Mouse (Mus musculus): Measurements from ENCODE around the gene Reg4. TPM values are rescaled to one million over a fixed set of nuclear protein-coding genes. Genes with fewer than 3 reads are reported as not detected.

Reg4 gene
- polyA plus RNA-seq, 1 experiment = 0.35 TPM

DNA sequence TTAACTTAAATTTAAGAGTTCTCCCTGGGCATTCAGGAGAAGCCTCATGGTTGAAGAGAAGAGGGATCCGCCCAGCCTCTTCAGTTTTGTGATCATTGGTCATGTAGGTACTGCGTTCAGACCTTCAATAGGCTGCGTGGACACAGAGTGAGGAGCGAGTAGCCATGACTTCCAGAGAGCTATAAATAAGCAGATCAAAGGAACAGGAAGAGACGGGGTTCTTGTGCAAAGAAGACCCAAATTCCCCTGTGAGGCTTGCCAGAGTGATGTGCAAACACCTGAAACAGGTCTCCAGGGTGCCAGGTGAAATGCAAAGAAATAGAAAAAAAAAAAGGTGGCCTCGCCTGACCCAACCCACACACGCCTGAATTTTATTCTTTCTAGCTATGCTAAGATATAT, 8.0 kb downstream of the Reg4 start:
- no peaks in the 10 kb centered on the region for H3K4me1 ChIP-seq (replicated peaks; ENCODE audit: control insufficient read depth, insufficient read depth, low read length)
- WGBS = 77% methylated on average over 7 of the region's 7 CpGs
- TF ChIP-seq CTCF (IDR thresholded peaks at IDR 0.05; ENCODE audit: borderline replicate concordance, control insufficient read depth, extremely low read depth, insufficient read depth, low read length, poor library complexity) = no peak
- no peak for TF ChIP-seq POLR2A (IDR thresholded peaks at IDR 0.05; ENCODE audit: control insufficient read depth, extremely low read depth, insufficient read depth, low read length, poor library complexity)
- no peak overlapping the region for H3K4me3 ChIP-seq (ENCODE audit: control insufficient read depth, insufficient read depth, low read length)
- no peaks in the 10 kb centered on the region for H3K27me3 ChIP-seq (ENCODE audit: control insufficient read depth, insufficient read depth, low read length)
- no peaks in the 10 kb centered on the region for H3K36me3 ChIP-seq (ENCODE audit: control insufficient read depth, insufficient read depth, low read length)
- no peak overlapping the region for H3K27ac ChIP-seq (ENCODE audit: control insufficient read depth, insufficient read depth, low read length)
- no peak for DNase-seq

- H3K4me1 ChIP-seq (replicated peaks; ENCODE audit: control insufficient read depth, insufficient read depth, low read length) = no peaks in the 10 kb centered on the region
Observed at GRCm38 (mm10) chr3:98233504-98233903, 11.5 kb downstream of the Reg4 start.

GRCm38 (mm10) chr3:98236266-98236665, 14.3 kb downstream of the Reg4 start:
- H3K36me3 ChIP-seq (ENCODE audit: control insufficient read depth, insufficient read depth, low read length) = no peaks in the 10 kb centered on the region
- no peaks in the 10 kb centered on the region for H3K27me3 ChIP-seq (ENCODE audit: control insufficient read depth, insufficient read depth, low read length)
- no peak overlapping the region for H3K4me3 ChIP-seq (ENCODE audit: control insufficient read depth, insufficient read depth, low read length)
- no peak for DNase-seq
- TF ChIP-seq POLR2A (IDR thresholded peaks at IDR 0.05; ENCODE audit: control insufficient read depth, extremely low read depth, insufficient read depth, low read length, poor library complexity) = no peak
- no peak for TF ChIP-seq CTCF (IDR thresholded peaks at IDR 0.05; ENCODE audit: borderline replicate concordance, control insufficient read depth, extremely low read depth, insufficient read depth, low read length, poor library complexity)
- WGBS = 89% methylated on average over 6 of the region's 6 CpGs
- H3K4me1 ChIP-seq (replicated peaks; ENCODE audit: control insufficient read depth, insufficient read depth, low read length) = no peaks in the 10 kb centered on the region
- H3K27ac ChIP-seq (ENCODE audit: control insufficient read depth, insufficient read depth, low read length) = no peak overlapping the region

More at GRCm38 (mm10) chr3:98233504-98233903, 11.5 kb downstream of the Reg4 start:
- TF ChIP-seq CTCF (IDR thresholded peaks at IDR 0.05; ENCODE audit: borderline replicate concordance, control insufficient read depth, extremely low read depth, insufficient read depth, low read length, poor library complexity) = no peak
- no peak for TF ChIP-seq POLR2A (IDR thresholded peaks at IDR 0.05; ENCODE audit: control insufficient read depth, extremely low read depth, insufficient read depth, low read length, poor library complexity)
- H3K27ac ChIP-seq (ENCODE audit: control insufficient read depth, insufficient read depth, low read length) = no peak overlapping the region
- DNase-seq = no peak
- H3K27me3 ChIP-seq (ENCODE audit: control insufficient read depth, insufficient read depth, low read length) = no peaks in the 10 kb centered on the region
- no peak overlapping the region for H3K4me3 ChIP-seq (ENCODE audit: control insufficient read depth, insufficient read depth, low read length)
- no peaks in the 10 kb centered on the region for H3K36me3 ChIP-seq (ENCODE audit: control insufficient read depth, insufficient read depth, low read length)

- H3K4me3 ChIP-seq (ENCODE audit: control insufficient read depth, insufficient read depth, low read length) = no peak overlapping the region
- no peaks in the 10 kb centered on the region for H3K36me3 ChIP-seq (ENCODE audit: control insufficient read depth, insufficient read depth, low read length)
- H3K27ac ChIP-seq (ENCODE audit: control insufficient read depth, insufficient read depth, low read length) = no peak overlapping the region
- H3K27me3 ChIP-seq (ENCODE audit: control insufficient read depth, insufficient read depth, low read length) = no peaks in the 10 kb centered on the region
- DNase-seq = no peak
- WGBS = 95% methylated on average over 5 of the region's 5 CpGs
- TF ChIP-seq CTCF (IDR thresholded peaks at IDR 0.05; ENCODE audit: borderline replicate concordance, control insufficient read depth, extremely low read depth, insufficient read depth, low read length, poor library complexity) (no peak), POLR2A (IDR thresholded peaks at IDR 0.05; ENCODE audit: control insufficient read depth, extremely low read depth, insufficient read depth, low read length, poor library complexity) (no peak)
- no peaks in the 10 kb centered on the region for H3K4me1 ChIP-seq (replicated peaks; ENCODE audit: control insufficient read depth, insufficient read depth, low read length)
Observed at GRCm38 (mm10) chr3:98237240-98237639, 15.3 kb downstream of the Reg4 start.

- Histone ChIP-seq H3K27me3 (ENCODE audit: control insufficient read depth, insufficient read depth, low read length) (no peaks in the 10 kb centered on the region), H3K4me1 (replicated peaks; ENCODE audit: control insufficient read depth, insufficient read depth, low read length) (no peaks in the 10 kb centered on the region), H3K4me3 (ENCODE audit: control insufficient read depth, insufficient read depth, low read length) (no peak overlapping the region), H3K27ac (ENCODE audit: control insufficient read depth, insufficient read depth, low read length) (no peak overlapping the region), H3K36me3 (ENCODE audit: control insufficient read depth, insufficient read depth, low read length) (no peaks in the 10 kb centered on the region)
- no peak for DNase-seq
- TF ChIP-seq CTCF (IDR thresholded peaks at IDR 0.05; ENCODE audit: borderline replicate concordance, control insufficient read depth, extremely low read depth, insufficient read depth, low read length, poor library complexity) (no peak), POLR2A (IDR thresholded peaks at IDR 0.05; ENCODE audit: control insufficient read depth, extremely low read depth, insufficient read depth, low read length, poor library complexity) (no peak)
- 93% methylated on average over 3 of the region's 3 CpGs for WGBS
Observed at GRCm38 (mm10) chr3:98238150-98238549, 16.2 kb downstream of the Reg4 start.

DNA sequence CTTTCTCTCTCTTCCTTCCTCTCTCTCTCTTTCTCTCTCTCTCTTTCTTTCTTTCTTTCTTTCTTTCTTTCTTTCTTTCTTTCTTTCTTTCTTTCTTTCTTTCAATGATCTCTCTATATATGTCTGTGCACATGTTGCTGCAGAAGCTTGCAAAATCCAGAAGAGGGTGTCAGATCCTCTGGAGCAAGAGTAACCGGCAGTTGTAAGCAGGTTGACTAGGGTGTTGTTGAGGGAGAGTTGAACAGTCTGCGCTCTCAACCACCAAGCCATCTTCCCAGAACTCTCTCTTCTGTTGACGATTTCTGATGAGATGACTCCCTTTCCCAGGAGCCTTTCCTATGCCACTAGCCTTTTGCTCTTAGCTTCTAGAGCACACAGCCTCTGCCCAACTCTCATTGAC, 20.1 kb downstream of the Reg4 start:
- 92% methylated on average over 3 of the region's 3 CpGs for WGBS
- no peak overlapping the region for H3K27ac ChIP-seq (ENCODE audit: control insufficient read depth, insufficient read depth, low read length)
- no peak overlapping the region for H3K4me3 ChIP-seq (ENCODE audit: control insufficient read depth, insufficient read depth, low read length)
- no peak for TF ChIP-seq CTCF (IDR thresholded peaks at IDR 0.05; ENCODE audit: borderline replicate concordance, control insufficient read depth, extremely low read depth, insufficient read depth, low read length, poor library complexity)
- TF ChIP-seq POLR2A (IDR thresholded peaks at IDR 0.05; ENCODE audit: control insufficient read depth, extremely low read depth, insufficient read depth, low read length, poor library complexity) = no peak
- H3K27me3 ChIP-seq (ENCODE audit: control insufficient read depth, insufficient read depth, low read length) = no peaks in the 10 kb centered on the region
- DNase-seq = no peak
- H3K4me1 ChIP-seq (replicated peaks; ENCODE audit: control insufficient read depth, insufficient read depth, low read length) = no peaks in the 10 kb centered on the region
- no peaks in the 10 kb centered on the region for H3K36me3 ChIP-seq (ENCODE audit: control insufficient read depth, insufficient read depth, low read length)

DNA sequence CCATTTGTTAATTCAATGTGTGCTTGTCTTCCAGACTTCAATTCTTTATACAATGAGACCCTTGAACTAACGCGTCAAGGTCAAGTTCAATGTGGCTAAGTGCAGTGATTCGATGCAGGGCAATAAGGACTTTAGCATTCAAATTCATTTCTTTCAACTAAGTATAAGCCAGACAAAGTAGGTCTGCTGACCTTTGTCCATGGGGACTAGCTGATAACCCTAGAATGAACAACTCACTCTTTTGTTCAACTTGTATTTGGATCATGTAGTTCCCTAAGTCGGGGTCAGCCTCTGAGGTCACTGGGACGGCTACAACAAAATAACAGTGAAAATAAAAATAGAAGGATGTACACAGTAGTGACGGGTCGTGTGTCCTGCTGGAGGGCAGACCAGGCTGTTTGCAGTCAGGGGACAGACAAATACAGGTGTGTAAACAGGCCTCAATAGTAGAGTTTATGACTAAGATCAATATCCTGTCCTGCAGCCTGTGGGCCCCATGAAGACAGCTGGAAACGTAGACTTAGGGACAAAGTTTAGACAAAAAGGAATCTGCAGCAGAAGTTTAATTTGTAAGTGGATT, 20.6 kb downstream of the Reg4 start:
- Histone ChIP-seq H3K27me3 (ENCODE audit: control insufficient read depth, insufficient read depth, low read length) (no peaks in the 10 kb centered on the region), H3K36me3 (ENCODE audit: control insufficient read depth, insufficient read depth, low read length) (no peaks in the 10 kb centered on the region), H3K4me3 (ENCODE audit: control insufficient read depth, insufficient read depth, low read length) (no peak overlapping the region), H3K27ac (ENCODE audit: control insufficient read depth, insufficient read depth, low read length) (no peak overlapping the region), H3K4me1 (replicated peaks; ENCODE audit: control insufficient read depth, insufficient read depth, low read length) (no peaks in the 10 kb centered on the region)
- DNase-seq = no peak
- WGBS = 93% methylated on average over 8 of the region's 8 CpGs
- TF ChIP-seq POLR2A (IDR thresholded peaks at IDR 0.05; ENCODE audit: control insufficient read depth, extremely low read depth, insufficient read depth, low read length, poor library complexity) (no peak), CTCF (IDR thresholded peaks at IDR 0.05; ENCODE audit: borderline replicate concordance, control insufficient read depth, extremely low read depth, insufficient read depth, low read length, poor library complexity) (no peak)

Data from thymus, adult 2 months (tissue).